Mouse (Mus musculus): ENCODE results near the gene Cpb2. TPM values are rescaled to one million over a fixed set of nuclear protein-coding genes. Genes with fewer than 3 reads are reported as not detected.

The Cpb2 gene
- total RNA-seq, 1 experiment from 2014 or later, result not detected

DNA sequence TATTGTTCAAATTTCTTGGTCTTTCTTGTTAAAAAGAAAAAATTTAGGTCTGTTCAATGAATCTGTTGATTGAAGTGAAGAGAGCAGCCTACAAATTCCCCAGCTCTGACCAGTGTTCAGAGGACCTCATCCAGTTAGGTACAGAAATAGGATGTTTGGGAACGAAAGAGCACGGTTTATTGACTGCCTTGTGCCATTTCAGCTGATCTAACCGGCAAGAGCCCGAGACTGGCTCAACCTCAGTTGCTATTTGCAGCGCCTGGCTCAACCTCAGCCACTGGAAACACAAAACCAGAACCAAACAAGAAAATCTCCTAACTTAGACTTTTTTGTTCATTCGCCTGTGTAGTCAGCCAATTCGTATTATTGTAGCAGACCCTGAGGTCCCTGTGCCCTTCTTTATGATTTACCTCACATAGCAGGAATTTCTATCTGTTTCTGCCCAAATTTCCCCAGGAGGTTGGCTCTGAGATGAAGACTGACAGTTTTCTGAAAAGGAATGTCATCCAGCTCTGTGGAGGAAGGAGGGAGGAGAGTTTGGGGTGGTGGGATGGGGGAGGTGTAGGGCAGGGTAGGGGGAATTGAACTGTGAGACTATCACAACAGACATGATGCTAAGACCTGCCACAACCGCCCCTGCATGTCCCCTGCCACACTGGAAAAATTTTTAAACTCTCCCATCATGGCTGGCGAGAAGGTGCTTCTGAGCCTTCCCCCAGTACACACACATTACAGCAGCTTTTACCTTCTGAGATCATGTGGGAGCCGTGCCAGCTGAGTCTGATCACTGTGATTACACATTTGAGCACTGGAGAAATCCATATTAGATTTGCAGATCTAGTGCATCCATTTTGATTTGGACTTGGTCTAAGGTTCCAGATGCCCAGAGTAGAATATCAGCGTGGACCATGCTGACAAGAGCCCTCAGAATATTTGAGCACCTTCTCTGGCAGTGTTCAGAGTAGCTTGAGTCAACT is 4.2 kb downstream of the Cpb2 start:
- no peak for DNase-seq

DNA sequence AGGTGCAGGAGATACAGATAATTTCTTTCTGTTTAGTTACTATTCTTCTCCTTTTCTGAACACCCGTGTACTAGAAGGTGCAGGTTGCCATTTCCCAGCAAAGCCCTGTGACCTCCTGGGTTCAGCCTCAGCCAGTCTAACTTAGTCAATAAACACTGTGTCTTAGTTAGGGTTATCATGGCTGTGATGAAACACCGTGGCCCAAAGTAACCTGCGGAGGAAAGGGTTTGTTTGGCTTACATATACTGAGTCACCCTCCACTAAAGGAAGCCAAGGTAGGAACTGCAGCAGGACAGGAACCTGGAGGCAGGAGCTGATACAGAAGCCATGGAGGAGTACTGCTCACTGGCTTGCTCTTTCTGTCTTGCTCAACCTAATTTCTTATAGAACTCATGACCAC is 8.3 kb downstream of the Cpb2 start:
- DNase-seq, result no peak

DNA sequence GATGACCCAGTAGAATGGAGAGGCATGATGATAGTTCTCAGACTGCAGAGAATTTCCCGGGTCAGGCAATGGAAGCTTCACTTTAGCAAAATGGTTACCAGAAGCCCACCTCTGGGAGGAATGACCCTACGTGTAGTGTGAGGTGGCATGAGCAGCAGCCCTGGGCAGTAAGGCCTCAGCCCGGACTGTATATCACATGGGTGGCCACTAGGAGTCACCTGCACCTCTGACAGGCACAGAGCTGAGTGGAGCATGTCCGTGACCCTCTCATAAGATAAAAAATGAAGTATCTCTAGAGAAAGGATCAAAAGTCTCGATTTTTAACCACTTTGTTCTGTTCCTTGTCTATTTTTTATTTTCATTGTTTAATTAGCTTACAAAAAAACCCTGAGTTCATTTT is 14.4 kb downstream of the Cpb2 start:
- peak; percentile 28 for DNase-seq

DNA sequence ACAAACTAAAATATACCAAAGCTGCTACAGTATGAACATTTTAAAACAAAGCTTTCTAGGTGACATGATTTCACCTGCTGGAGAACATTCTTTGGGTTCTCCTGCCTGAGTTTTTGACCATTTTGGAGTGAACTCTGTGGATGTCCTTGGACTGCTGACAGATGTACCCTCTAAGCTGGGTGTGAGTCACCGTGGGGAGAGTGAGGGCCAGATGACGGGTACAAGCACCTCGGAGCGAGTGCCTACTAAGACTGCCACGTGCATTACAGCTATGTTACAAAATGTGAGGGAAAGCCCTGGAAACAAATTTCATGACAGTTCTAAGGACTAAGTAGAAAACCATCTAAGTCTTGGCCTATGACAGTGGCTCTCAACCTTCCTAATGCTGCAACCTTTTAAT is 27.4 kb downstream of the Cpb2 start:
- peak; percentile 56 for DNase-seq

DNA sequence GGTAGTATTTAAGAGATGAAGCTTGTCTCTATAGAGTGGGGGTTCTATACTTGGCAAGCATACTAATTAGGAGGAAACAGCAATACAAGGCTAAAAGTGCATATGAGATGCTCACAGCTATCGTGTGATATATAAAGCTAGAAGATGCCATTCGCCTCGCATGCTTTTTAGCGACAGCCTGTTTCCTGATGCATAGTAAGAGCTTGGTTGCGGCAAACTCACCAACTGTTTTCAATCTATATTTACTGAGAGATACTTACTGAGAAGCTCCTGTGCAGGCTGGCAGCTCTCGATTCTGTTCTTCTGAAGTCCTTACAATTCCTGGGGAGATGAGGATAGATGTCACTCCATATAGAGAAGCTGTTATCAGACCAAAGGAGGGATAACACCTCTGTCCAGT is 37.6 kb downstream of the Cpb2 start:
- DNase-seq, result no peak

DNA sequence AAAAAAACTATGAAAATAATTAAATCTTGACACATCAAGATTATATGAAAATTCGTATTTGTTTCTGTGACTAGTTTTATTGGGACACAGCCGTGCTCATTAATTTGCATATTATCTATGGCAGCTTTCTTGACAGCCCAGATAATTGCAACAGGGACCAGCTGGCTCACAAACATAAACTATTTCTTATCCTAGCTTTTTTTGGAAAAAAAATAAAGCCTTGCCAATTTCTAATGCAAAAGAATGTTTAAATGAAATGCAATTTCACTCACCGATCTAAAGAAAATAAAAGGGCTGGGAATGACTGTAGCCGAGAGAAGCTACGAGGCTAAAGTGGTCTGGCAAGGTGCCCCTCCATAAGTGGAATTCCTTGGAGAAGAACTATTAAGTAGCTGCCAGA is 38.3 kb downstream of the Cpb2 start:
- no peak for DNase-seq

DNA sequence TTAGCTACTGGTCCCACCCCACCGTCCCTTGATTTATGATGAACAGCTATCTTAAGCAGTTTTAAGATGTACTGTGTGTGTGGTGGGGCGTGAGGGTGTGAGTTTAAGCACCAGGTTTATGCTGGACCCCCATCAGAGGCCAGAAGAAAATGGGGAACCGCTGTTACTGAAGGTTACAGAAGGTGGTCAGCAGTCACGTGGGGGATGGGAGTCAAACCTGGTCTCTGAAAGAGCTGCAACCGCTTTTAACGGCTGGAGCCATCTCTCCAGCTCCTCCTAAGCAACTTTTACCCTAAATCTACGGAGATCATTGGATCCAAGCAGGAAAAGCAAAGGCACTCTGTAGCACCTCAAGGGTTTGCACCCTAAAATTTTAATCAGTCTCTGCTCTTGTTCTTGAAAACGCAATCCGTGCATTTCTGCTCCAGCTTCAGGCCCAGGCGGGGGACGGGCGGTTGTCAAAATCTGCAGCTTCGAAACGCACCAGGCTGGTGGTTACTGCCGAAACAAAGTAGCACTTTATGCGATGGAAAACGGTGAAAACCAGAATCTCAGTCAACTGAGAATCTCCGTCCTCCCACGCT is 41.6 kb downstream of the Cpb2 start:
- DNase-seq, result no peak

DNA sequence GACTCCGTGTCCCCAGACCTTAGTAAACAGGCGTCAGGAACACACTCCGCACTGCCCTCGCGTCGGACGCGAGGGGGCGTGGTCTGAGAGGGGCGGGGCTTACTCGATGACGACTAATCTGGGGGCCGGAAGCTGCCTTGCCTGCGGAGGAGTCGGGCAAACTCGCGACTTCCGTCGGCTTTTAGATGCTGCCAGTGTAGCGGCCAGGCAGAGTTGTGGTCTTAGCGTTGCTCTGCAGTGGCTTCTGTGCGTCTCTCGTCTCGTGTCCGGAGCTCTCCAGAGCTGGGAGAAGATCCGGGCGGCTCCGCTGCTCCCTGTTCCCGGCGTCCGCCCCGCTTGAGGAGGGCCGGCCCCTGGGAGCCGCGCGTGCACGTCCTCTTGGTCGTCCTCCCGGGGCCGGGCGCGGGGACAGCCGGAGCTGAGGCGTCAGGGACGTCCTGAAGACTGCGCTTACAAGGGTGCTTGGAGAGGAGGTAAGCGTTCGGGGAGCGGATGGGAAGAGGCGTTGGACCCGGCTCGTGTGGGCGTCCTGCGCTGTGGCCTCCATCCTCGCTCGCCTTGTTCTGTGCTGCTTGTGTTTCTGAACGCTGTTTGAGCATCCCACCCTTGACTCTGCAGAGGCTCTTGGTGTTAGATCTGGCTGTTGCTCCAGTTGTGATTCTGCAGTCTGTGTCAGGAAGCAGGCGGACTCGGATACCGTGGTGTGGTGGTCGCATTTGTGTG is 42.3 kb downstream of the Cpb2 start, which contains the start of gene Zc3h13:
TSS of gene Zc3h13 (plus strand) at position 181 of the 723 bp plus-strand sequence.
- DNase-seq, result peak; percentile 96

DNA sequence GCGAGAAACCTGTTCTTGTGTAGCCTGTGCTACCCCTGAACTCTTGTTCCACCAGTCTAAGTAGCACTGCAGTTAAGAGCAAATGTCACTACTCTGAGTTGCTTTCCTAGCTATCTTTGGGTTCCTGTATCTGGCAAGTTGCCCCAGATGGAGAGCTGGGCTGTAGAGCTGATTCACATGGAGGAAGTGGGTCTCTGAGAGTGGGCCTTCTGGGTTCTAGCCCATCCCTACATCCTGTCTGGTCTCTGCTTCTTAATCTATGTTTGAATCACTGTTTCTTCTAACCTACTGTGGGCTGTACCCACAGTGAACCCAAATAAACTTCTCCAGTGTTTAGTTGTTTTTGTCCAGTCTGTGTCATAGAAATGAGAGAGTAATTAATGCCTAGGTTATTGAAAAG is 59.0 kb downstream of the Cpb2 start:
- DNase-seq, result no peak

DNA sequence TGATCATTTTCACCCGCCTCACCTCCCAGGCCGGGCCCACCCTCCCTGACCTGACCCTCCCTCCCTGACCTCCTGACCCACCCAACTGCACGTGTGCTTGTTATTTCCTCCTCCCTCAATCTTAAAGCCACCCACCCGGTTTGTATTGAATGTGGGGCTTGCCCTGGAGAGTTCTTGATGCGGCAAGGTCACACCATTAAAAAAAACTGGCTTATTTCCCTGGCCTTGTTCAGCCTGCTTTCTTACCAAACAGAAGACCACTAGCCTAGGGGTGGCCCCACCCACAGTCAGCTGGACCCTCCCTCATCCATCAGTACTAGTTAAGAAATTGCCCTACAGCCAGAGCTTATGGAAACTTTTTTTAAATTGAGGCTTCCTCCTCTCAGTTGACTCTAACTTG is 61.7 kb downstream of the Cpb2 start:
- no peak for DNase-seq

DNA sequence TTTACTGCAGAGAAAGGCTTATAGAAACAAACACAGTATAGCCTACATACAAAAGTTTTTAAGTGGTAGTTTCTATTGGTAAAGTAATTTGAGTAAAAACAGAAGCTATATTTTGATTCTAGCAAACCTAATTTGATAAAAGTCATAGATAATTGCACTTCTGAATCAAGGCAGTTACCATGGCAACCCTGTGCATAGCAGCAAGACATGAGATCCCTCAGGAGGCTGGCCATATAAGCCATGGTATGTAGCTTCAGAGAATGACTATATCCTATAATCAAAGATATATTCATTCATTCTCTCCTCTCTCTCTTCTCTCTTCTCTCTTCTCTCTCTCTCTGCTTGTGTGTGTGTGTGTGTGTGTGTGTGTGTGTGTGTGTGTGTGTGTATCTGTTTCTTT is 65.8 kb downstream of the Cpb2 start:
- DNase-seq, result no peak

DNA sequence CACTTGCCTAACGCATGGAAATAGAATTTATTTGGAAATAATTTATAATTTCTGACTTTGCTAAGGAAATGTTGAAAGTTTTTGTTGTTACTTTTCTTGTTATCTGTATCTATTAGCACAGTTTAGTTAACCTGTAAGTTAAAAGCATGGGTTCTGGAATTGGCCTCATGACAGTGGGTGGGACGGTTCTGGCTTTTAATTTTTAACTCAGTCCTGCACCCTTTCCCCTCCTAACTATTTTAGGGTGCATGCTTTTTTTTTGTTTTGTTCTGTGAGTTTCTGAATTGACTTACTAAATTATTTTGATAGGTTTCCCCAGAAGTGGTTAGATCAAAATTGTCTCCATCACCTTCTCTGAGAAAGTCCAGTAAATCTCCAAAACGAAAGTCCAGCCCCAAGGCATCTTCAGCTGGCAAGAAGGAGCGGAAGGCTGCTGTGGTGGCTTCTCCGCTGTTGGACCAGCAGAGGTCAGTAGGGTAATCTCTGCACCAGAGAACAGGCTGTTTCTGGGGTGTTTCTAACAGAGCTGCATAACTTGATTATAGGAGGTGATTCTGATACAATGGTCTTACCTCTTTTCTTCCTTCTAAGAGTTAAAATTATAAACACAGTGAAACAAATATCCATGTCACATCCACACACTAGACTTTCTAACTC is 67.4 kb downstream of the Cpb2 start:
- DNase-seq, result no peak

DNA sequence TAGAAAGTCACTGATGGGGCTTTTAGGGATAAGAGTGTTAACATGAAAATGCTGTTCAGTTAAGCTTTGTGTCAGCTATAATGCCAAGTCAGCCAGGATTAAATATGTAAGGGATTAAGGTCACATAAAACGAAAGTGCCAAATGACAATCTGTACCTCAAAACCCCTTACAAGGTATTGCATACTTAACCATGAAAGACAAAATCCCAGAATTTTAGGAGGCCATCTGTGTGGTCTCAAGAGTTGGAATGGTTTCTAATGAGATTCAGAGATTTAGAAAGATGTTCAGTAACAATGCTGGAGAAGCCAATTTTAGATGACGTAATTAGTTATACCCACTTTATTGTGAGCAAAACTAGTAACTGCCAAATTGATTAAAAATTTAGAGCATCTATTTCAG is 72.4 kb downstream of the Cpb2 start:
- no peak for DNase-seq

DNA sequence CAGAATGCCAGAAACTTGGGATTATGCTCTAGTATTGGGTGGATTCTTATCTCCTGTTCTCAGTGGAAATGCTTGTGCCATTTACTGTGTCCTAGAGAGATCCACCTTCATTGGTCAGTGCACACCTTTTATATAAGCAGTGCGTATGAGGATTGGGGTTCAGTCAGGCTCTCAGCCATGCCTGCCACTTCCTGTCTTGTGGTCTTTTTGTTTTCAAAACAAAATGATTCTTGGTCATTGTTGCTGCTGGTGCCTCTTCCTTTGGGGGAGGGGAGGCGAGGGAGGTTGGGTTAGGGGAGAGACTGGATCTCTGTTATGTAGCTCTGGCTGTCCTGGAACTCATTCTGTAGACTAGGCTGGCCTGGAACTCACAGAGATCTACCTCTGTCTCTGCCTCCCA is 76.6 kb downstream of the Cpb2 start:
- DNase-seq, result no peak

DNA sequence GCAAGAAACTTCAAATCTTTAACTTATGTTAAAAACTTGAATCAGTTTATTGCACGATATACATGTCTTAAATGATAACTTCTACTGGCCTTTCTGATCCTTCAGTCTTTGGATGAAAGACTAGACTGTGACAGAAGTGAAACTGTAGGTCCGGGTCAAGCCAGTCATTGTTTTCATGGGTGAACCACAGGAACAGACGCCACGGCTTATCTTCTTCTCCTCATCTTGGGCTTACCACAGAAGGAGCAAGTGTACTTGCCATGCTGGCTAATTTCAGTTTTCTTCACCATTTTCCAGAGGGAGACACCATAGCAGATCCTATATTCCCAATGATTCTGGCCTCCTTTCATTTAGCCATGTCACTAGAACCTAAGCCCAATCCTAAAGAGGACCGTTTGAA is 78.2 kb downstream of the Cpb2 start:
- no peak for DNase-seq

DNA sequence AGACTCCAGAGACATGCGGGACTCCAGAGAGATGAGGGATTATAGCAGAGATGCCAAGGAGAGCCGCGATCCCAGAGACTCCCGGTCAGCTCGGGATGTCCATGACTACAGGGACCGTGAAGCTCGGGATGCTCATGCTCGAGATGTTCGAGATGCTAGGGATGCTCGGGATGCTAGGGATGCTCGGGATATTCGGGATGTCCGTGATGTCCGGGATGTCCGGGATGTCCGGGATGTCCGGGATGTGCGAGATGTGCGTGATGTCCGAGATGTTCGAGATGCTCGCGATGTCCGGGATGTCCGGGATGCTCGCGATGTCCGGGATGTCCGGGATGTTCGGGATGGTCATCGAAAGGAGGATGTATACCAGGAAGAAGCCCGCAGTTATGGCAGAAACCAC is 81.3 kb downstream of the Cpb2 start:
- no peak for DNase-seq

DNA sequence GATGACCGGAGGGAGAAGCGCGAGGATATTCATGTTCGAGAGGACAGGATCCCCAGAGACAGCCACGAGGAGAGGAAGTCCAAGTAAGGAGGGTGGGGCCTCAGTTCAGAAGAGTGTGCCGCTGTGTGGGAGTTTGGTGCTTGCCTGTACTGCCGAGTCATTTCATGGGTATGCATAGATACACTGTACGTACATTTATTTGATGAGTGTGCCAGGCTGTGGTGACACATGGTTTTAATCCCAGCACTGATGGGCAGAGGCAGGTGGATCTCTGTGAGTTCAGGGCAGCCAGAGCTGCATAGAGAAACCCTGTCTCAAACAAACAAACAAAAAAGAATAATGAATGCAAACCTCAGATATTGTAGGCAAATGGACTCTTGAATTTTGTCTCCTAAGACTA is 86.0 kb downstream of the Cpb2 start:
- no peak for DNase-seq

DNA sequence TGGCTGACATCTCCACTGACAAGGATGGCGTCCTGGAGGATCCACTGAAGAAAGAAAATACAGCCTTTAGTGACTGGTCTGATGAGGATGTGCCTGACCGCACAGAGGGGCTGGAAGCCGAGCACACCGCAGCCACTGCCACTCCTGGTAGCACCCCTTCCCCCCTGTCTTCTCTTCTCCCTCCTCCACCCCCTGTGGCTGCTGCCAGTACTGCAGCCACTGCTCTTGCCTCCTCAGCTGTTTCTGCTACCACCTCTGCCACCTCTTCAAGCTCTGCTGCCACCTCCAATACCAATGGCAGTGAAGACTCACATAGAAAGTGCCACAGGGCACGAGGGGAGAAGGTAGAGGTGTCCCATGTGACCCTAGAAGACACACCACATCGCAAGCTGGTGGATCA is 88.5 kb downstream of the Cpb2 start:
- no peak for DNase-seq
